Mouse (Mus musculus): Measurements from ENCODE around the gene Nppb.
A peak's percentile ranks its signal among the peaks of the same experiment; 100 is the strongest.

The Nppb gene

DNA sequence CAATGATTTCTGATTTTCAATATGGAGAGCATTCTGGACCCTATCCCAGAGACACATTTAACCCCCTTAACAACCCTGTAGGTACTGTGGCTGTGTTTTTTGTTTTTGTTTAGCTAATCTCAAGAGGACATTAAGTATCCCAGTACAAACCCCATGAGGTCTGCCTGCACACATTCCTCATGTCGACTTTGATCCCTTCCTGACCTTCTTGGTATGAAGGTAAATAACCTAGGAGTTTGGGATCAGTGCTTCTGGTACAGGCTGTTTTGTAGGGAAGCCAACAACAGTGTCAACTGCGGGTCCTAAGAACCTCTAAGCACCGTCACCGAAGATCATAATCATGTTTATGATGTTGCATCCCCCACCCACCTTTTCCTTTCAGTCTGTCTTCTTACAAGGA lies 7.9 kb upstream of the Nppb start:
- no peak for DNase-seq

DNA sequence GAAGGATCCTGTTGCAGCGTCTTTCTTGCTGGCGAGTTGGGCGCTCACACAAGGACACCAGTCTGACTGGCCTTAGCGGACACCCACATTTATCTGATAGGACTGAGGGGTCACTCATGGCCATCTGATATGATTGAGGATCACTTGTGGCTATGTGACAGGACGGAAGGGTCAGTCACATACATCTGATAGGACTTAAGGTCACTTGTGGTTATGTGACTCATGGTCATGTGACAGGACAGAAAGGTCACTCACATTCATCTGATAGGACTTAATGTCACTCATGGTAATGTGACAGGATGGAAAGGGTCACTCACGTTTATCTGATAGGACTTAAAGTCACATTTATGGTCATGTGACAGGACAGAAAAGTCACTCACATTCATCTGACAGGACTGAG lies 7.2 kb upstream of the Nppb start:
- no peak for DNase-seq

- no peak for DNase-seq
These were observed 6.1 kb upstream of the Nppb start for GRCm38 (mm10) chr4:147979441-147979860.

GRCm38 (mm10) chr4:147993571-147994095 lies 8.0 kb downstream of the Nppb start:
- no peak for DNase-seq

- DNase-seq, result no peak
These were observed 9.7 kb downstream of the Nppb start for GRCm38 (mm10) chr4:147995311-147995710.

DNA sequence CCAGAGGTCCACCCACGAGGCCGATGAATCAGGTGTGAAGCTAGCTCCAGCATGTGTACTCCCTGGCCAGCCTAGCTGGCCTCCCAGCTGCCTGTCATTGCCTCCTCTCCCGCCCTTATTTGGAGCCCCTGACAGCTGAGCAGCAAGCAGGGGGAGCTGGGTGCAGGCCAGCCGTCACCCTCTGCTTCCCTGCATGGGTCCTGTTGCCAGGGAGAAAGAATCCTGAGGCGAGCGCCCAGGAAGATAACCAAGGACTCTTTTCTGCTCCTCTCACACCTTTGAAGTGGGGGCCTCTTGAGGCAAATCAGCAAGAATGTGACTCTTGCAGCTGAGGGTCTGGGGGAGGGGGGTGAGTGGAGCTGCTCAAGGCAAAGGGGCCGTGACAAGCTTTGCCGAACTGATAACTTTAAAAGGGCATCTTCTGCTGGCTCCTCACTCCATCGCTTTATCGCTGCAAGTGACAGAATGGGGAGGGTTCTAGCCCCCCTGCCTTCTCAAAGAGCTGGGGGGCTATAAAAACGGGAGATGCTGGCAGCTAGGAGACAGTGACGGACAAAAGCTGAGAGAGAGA lies 14.7 kb downstream of the Nppb start, which contains the start of gene Nppa:
Nppa (plus strand) TSS at position 521 of the 571 bp plus-strand sequence.
- no peak for DNase-seq

GRCm38 (mm10) chr4:148001013-148001789 lies 15.6 kb downstream of the Nppb start:
- DNase-seq, result no peak

DNA sequence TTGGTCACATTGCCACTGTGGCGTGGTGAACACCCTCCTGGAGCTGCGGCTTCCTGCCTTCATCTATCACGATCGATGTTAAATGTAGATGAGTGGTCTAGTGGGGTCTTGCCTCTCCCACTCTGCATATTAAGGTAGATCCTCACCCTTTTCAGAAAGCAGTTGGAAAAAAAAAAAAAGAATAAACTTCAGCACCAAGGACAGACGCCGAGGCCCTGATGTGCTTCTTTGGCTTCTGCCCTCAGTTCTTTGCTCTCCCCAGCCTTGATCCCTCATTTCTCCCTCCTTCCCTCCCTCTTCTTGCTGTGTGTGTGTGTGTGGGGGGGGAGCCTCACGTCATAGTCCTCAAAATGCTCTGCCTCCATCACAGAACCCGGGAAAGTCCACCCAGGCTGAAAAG lies 16.3 kb downstream of the Nppb start:
- DNase-seq, result peak; percentile 20

DNA sequence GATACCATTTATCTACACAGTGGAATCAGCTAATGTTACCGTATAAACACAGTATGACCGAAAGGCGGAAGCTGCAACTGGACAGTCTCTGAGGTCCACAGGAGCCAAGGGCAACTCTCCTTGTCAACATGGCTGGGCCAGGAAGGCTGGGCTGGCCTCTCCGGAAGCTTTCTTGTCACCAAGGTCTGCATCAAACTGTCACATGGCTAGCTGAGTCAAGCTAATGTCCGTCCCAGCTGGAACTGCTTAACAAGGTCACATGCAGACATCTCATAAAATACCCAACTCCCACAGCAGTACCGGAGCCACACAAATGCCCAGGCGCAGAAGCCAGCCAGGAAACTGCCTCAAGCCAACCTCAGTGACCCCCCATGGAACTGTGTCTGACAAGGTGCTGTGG lies 18.8 kb downstream of the Nppb start:
- DNase-seq, result no peak

GRCm38 (mm10) chr4:148008412-148008811 lies 22.8 kb downstream of the Nppb start:
- DNase-seq, result peak; percentile 71

DNA sequence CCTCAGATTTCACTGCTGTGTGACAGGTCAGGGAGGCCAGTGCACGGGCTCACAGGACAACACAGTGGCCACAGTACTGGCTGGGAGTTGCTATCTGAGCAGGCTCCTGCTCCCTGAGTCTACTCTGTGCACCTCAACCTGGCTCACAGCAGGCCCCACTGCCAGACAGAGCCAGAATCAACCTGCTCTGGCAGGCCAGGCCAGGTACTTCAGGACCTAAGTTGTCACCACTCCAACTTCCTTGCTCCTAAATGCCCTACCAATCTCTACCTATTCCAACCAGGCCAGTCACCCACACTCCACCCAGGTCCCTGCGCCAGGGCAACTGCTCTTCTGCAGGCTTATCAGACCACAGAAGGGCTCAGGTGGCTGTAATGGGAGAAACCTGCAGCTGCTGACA lies 24.1 kb downstream of the Nppb start:
- DNase-seq, result peak; percentile 20

DNA sequence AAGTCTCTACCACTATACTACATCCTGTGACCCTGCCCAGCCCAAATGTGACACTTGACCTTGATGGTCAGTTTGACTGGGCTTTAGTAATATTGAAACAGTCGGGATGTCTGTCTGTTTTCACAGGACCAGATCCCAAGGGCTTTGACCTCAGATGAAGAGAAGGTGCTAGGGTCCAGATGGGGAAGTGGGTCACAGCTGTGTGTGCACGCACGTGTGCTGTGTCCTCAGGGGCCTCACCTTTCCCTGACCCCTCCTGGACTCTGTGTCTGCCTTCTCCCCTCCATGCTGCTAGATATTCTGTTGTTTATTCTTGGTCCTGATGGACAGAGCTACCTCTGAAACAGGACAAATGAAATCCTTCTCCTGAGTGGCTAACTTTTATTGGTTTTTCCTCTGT lies 25.7 kb downstream of the Nppb start:
- DNase-seq, result no peak

- peak; percentile 30 for DNase-seq
These were observed 26.6 kb downstream of the Nppb start for GRCm38 (mm10) chr4:148012216-148012615.

GRCm38 (mm10) chr4:148015418-148015817 lies 29.8 kb downstream of the Nppb start:
- DNase-seq, result peak; percentile 23

GRCm38 (mm10) chr4:148016981-148017380 lies 31.4 kb downstream of the Nppb start:
- peak; percentile 44 for DNase-seq

DNA sequence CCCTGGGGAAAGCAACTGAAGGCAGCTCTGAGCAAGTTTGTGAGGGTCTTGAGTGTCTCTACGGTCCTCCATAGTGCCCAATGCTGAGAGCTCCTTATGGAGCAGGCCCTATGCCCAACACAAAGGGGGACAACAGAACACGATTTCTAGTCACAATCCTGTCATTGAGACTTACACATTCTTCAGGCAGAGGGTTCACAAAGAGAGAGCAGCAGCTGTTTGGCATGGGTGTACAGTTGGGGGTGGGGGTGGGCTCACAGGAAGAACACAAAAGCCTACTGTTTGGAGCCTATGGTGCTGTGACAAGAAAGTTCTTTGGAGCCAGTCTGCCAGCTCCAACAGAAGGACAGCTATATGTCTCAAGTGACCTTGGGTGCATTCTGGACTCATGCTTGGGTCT lies 32.8 kb downstream of the Nppb start:
- DNase-seq, result no peak

DNA sequence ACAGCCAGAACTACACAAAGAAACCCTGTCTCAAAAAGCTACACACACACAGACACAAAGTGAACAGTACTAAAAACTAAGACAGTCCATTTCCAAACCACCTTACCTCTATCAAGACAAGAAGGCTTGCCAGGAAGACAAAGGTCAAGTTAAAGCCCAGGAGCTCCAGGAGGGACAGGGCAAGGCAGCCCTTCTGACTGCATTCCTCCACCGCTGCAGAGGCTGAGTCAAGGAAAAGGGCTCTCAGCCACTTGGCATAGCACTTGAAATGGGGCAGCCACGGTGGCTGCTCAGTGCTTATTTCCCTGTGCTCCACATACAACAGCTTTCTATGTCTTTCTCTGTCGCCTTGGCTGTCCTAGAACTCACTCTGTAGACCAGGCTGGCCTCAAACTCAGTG lies 38.4 kb downstream of the Nppb start:
- peak; percentile 53 for DNase-seq

DNA sequence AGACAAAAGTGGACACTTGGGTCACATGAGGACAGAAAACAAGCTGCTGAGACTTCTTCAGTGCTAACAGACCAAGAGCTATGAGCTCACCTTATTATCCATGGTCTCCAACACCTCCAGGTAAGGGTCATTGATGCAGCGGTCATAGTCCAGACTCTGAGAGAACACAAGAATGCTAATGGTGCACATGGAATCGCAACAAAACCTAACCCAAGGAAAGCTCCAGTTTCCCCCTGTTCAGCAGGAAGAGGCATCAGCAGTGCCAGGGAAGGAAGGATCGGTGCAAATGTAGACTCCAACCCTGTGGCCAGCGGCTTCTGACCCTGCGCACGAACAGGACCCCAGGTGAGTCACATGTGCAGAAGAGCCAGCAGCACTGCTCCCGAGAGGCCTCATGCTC lies 43.7 kb downstream of the Nppb start:
- no peak for DNase-seq

- DNase-seq, result peak; percentile 60
These were observed 44.9 kb downstream of the Nppb start for GRCm38 (mm10) chr4:148030506-148030905.

DNA sequence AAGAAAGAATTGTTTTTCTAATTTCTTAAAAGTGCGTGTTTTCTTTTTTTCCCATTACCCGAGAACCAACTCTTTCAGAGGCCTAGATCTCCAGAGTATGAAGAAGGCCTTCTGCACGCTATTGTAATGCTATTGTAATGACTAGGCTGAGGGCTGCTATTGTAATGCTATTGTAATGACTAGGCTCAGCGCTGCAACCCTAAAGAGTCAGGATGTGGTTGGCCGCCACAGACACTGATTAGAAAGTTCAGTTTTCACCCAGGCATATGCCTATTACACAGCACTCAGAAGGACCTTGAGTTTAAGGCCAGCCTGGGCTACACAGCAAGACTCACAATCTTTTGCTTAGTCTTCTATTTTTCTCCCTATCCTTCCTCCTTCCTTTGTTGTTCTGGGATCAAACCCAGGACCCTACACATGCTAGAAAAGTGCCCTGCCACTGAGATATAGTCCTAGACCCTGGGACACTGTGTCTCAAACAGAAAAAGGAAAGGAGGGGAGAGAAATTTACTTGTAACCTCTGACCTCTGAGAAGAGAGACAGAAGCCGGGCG lies 48.3 kb downstream of the Nppb start:
- no peak for DNase-seq

DNA sequence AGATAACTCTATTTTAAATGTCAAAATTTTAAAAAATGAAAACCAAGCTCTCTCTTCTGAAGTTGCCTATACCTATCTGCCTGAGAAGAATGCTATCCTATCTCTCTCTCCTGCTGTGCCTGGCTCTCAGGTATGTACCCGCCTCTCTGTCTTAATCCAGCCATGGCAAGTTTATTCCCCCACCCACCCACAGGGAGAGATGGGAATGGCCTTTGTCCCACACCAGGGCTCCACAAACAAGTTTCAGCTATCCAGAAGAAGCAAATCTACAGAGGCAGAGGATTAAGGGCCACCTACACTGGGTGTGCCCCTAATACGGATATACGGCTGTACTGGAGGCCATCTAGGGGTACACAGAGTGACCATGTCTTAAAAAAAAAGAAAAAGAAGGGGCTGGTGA lies 49.9 kb downstream of the Nppb start:
- peak; percentile 37 for DNase-seq

All from kidney, postnatal 10 days (tissue).